Mouse (Mus musculus): ENCODE results near the gene Slc39a5. TPM values are rescaled to one million over a fixed set of nuclear protein-coding genes. Genes with fewer than 3 reads are reported as not detected.
A peak's percentile ranks its signal among the peaks of the same experiment; 100 is the strongest.

Gene Slc39a5
- total and polyA plus RNA-seq, 2 experiments = 2.0 to 3.2 TPM

DNA sequence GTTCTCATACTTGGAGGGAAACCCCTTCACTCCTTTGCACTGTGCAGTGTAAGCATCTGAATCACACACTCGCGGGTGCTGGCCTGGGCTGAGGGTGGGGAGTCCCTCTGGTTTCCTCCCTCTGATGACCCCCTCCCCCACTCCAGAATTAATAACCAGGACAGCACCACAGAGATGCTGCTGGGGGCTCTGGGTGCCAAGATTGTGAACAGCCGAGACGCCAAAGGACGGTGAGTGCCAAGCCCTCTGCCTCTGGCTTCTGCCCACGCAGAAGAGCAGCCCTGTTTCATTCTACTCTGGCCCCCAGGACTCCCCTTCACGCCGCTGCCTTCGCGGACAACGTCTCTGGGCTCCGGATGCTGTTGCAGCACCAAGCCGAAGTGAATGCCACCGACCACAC lies 12.1 kb downstream of the Slc39a5 start:
- Histone ChIP-seq H3K4me1 (ENCODE audit: control insufficient read depth, insufficient read depth, low read length) (no peaks in the 10 kb centered on the region), H3K4me3 (ENCODE audit: insufficient read depth, low read depth, low read length) (no peak overlapping the region), H3K79me2 (ENCODE audit: control insufficient read depth, insufficient read depth, low read length) (no peaks in the 10 kb centered on the region), H3K27me3 (ENCODE audit: control insufficient read depth, insufficient read depth, low read length) (no peaks in the 10 kb centered on the region), H3K9ac (ENCODE audit: low read depth, low read length) (no peak overlapping the region), H3K36me3 (ENCODE audit: control insufficient read depth, insufficient read depth, low read length) (peaks cover 11% of the 10 kb centered on the region; the same call in 1 of the 2 replicates), H3K27ac (replicated peaks; ENCODE audit: insufficient read depth, low read depth, low read length) (no peak overlapping the region)
- DNase-seq (ENCODE audit: extremely low read depth, low read depth, low spot score) = no peak
- TF ChIP-seq CTCF (IDR thresholded peaks at IDR 0.05; ENCODE audit: low read depth, low read length) (no peak), POLR2A (IDR thresholded peaks at IDR 0.05; ENCODE audit: extremely low read depth, insufficient read depth, low read length) (no peak)
- 93% methylated on average over 14 of the region's 14 CpGs for WGBS

DNA sequence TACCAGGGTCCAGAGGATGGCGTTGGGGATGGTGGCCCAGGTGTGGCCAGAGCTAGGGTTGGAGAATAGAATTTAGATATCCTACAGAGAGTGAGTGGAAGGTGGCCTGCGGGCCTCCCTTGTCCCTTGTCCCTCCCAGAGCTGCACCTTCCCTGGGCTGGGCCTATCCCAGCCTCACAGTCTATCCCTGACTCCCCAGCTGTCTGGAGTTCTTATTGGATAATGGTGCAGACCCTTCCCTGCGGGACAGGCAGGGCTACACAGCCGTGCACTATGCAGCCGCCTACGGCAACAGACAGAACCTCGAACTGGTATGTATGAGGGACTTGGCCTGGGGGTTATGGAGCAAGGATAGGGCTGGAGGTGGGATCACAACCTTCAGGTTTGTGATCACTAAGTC lies 15.1 kb downstream of the Slc39a5 start:
- Histone ChIP-seq H3K27ac (replicated peaks; ENCODE audit: insufficient read depth, low read depth, low read length) (no peak overlapping the region), H3K79me2 (ENCODE audit: control insufficient read depth, insufficient read depth, low read length) (no peaks in the 10 kb centered on the region), H3K9ac (ENCODE audit: low read depth, low read length) (no peak overlapping the region), H3K36me3 (ENCODE audit: control insufficient read depth, insufficient read depth, low read length) (peaks cover 24% of the 10 kb centered on the region), H3K4me3 (ENCODE audit: insufficient read depth, low read depth, low read length) (no peak overlapping the region), H3K27me3 (ENCODE audit: control insufficient read depth, insufficient read depth, low read length) (no peaks in the 10 kb centered on the region), H3K4me1 (ENCODE audit: control insufficient read depth, insufficient read depth, low read length) (no peaks in the 10 kb centered on the region)
- no peak for TF ChIP-seq CTCF (IDR thresholded peaks at IDR 0.05; ENCODE audit: low read depth, low read length)
- no peak for TF ChIP-seq POLR2A (IDR thresholded peaks at IDR 0.05; ENCODE audit: extremely low read depth, insufficient read depth, low read length)
- 94% methylated on average over 7 of the region's 7 CpGs for WGBS
- DNase-seq (ENCODE audit: extremely low read depth, low read depth, low spot score) = no peak

DNA sequence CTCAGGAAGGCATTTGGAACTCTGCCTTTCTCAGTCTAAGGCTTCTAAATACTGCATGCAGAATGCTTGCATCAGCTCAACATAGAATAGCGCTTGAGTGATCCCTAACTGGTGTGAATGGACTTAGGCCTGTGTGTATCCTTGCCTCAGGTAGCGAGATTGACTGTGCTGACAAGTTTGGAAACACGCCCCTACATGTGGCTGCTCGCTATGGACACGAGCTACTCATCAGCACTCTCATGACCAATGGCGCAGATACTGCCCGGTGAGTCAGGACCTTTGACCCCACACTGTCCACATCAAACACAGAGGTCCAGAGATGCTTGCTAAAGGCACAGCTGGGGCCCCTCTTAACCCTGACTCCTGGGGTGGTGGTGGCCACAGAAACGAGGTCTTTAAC lies 18.5 kb downstream of the Slc39a5 start:
- TF ChIP-seq POLR2A (IDR thresholded peaks at IDR 0.05; ENCODE audit: extremely low read depth, insufficient read depth, low read length) = no peak
- no peak for TF ChIP-seq CTCF (IDR thresholded peaks at IDR 0.05; ENCODE audit: low read depth, low read length)
- H3K27ac ChIP-seq (replicated peaks; ENCODE audit: insufficient read depth, low read depth, low read length) = no peak overlapping the region
- peaks cover 9% of the 10 kb centered on the region; the same call in 1 of the 2 replicates for H3K4me1 ChIP-seq (ENCODE audit: control insufficient read depth, insufficient read depth, low read length)
- no peak overlapping the region for H3K9ac ChIP-seq (ENCODE audit: low read depth, low read length)
- H3K79me2 ChIP-seq (ENCODE audit: control insufficient read depth, insufficient read depth, low read length) = peaks cover 9% of the 10 kb centered on the region; the same call in 1 of the 2 replicates
- WGBS = 49% methylated on average over 8 of the region's 8 CpGs
- no peaks in the 10 kb centered on the region for H3K27me3 ChIP-seq (ENCODE audit: control insufficient read depth, insufficient read depth, low read length)
- no peak overlapping the region for H3K4me3 ChIP-seq (ENCODE audit: insufficient read depth, low read depth, low read length)
- no peak for DNase-seq (ENCODE audit: extremely low read depth, low read depth, low spot score)
- peaks cover 24% of the 10 kb centered on the region for H3K36me3 ChIP-seq (ENCODE audit: control insufficient read depth, insufficient read depth, low read length)

DNA sequence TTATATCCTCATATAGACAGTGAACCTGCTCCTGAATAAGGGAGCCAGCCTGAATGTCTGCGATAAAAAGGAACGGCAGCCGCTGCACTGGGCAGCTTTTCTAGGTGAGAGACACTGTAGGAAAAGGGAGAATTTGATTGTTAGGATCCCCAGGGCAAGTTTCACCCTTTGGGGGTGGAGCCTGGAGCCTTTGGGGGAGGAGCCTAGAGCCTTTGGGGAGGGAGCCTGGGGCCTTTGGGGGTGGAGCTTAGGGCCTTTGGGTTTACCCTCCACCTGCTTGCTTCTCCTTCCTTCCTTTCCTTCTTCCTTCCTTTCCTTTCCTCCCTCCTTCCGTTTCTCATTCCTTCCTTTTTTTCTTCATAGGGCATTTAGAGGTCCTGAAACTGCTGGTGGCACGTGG lies 20.5 kb downstream of the Slc39a5 start:
- H3K4me3 ChIP-seq (ENCODE audit: insufficient read depth, low read depth, low read length) = no peak overlapping the region
- TF ChIP-seq POLR2A (IDR thresholded peaks at IDR 0.05; ENCODE audit: extremely low read depth, insufficient read depth, low read length) (no peak), CTCF (IDR thresholded peaks at IDR 0.05; ENCODE audit: low read depth, low read length) (no peak)
- H3K9ac ChIP-seq (ENCODE audit: low read depth, low read length) = no peak overlapping the region
- H3K79me2 ChIP-seq (ENCODE audit: control insufficient read depth, insufficient read depth, low read length) = peaks cover 14% of the 10 kb centered on the region; the same call in 1 of the 2 replicates
- H3K27me3 ChIP-seq (ENCODE audit: control insufficient read depth, insufficient read depth, low read length) = no peaks in the 10 kb centered on the region
- 77% methylated on average over 5 of the region's 5 CpGs for WGBS
- H3K27ac ChIP-seq (replicated peaks; ENCODE audit: insufficient read depth, low read depth, low read length) = no peak overlapping the region
- H3K36me3 ChIP-seq (ENCODE audit: control insufficient read depth, insufficient read depth, low read length) = peaks cover 22% of the 10 kb centered on the region
- H3K4me1 ChIP-seq (ENCODE audit: control insufficient read depth, insufficient read depth, low read length) = peaks cover 9% of the 10 kb centered on the region; the same call in 1 of the 2 replicates
- peak; percentile 43 for DNase-seq (ENCODE audit: extremely low read depth, low read depth, low spot score)

DNA sequence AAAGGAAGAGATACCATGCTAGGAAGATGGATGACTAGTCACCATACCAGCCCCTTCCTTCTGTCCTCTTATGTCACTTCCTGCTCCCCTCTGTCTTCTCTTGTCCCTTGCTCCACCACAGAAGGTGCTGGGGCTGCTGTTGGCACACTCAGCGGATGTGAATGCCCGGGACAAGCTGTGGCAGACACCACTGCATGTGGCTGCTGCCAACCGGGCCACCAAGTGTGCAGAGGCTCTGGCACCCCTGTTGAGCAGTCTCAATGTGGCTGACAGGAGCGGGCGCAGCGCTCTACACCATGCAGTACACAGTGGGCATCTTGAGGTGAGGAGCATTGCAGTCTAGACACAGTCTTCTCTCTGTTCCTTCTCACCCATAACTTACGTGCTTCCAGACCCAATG lies 21.8 kb downstream of the Slc39a5 start:
- Histone ChIP-seq H3K4me1 (ENCODE audit: control insufficient read depth, insufficient read depth, low read length) (peaks cover 9% of the 10 kb centered on the region; the same call in 1 of the 2 replicates), H3K4me3 (ENCODE audit: insufficient read depth, low read depth, low read length) (no peak overlapping the region), H3K27me3 (ENCODE audit: control insufficient read depth, insufficient read depth, low read length) (no peaks in the 10 kb centered on the region), H3K79me2 (ENCODE audit: control insufficient read depth, insufficient read depth, low read length) (peaks cover 14% of the 10 kb centered on the region; the same call in 1 of the 2 replicates), H3K36me3 (ENCODE audit: control insufficient read depth, insufficient read depth, low read length) (peaks cover 17% of the 10 kb centered on the region), H3K27ac (replicated peaks; ENCODE audit: insufficient read depth, low read depth, low read length) (no peak overlapping the region), H3K9ac (ENCODE audit: low read depth, low read length) (no peak overlapping the region)
- DNase-seq (ENCODE audit: extremely low read depth, low read depth, low spot score) = no peak
- WGBS = 91% methylated on average over 7 of the region's 7 CpGs
- no peak for TF ChIP-seq CTCF (IDR thresholded peaks at IDR 0.05; ENCODE audit: low read depth, low read length)
- TF ChIP-seq POLR2A (IDR thresholded peaks at IDR 0.05; ENCODE audit: extremely low read depth, insufficient read depth, low read length) = no peak

DNA sequence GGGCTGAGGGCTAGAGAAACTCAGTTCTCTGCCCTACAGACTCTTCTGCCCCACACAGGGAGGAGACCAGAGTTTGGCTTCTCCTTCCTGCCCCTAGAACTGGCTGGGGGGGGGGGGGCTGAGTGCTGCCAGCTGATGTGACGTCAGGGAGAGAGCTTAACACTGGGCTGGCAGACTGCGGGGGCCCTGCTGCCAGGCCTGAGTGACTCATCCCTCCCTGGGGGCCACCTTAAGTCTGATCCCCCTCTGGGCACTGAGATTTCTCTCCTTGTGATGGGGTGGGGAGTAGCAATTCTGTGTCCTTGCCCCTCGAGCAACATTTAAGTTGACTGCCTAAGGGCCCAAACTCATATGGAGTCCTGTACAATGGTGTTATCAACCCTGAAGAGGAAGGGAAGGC lies 22.6 kb downstream of the Slc39a5 start:
- H3K79me2 ChIP-seq (ENCODE audit: control insufficient read depth, insufficient read depth, low read length) = peaks cover 14% of the 10 kb centered on the region; the same call in 1 of the 2 replicates
- no peaks in the 10 kb centered on the region for H3K27me3 ChIP-seq (ENCODE audit: control insufficient read depth, insufficient read depth, low read length)
- H3K9ac ChIP-seq (ENCODE audit: low read depth, low read length) = no peak overlapping the region
- H3K27ac ChIP-seq (replicated peaks; ENCODE audit: insufficient read depth, low read depth, low read length) = no peak overlapping the region
- peaks cover 9% of the 10 kb centered on the region; the same call in 1 of the 2 replicates for H3K4me1 ChIP-seq (ENCODE audit: control insufficient read depth, insufficient read depth, low read length)
- no peak overlapping the region for H3K4me3 ChIP-seq (ENCODE audit: insufficient read depth, low read depth, low read length)
- H3K36me3 ChIP-seq (ENCODE audit: control insufficient read depth, insufficient read depth, low read length) = peaks cover 10% of the 10 kb centered on the region
- WGBS = 75% methylated on average over 3 of the region's 3 CpGs
- DNase-seq (ENCODE audit: extremely low read depth, low read depth, low spot score) = no peak
- TF ChIP-seq CTCF (IDR thresholded peaks at IDR 0.05; ENCODE audit: low read depth, low read length) (no peak), POLR2A (IDR thresholded peaks at IDR 0.05; ENCODE audit: extremely low read depth, insufficient read depth, low read length) (no peak)

Measured in liver, adult 2 months (tissue).